Comparison of ENCODE assay signal across 8 mouse cellular contexts in the genomic region with DNA sequence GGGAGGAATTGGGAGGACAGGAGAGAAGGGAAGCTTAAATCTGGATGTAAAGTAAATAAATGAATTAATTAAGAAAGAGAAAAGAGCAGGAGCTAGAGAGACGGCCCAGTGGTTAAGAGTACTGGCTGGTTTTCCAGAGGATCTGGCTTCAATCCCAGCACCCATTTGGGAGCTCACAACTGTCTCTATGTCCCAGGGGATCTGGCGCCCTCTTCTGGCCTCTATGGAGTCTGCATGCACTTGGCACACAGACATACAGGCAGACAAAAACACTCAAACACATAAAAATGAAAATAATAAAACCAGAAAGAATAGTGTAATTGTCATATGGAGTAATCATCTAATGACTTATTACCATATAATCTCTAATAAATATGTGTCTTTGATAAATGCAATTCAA. TPM values are rescaled to one million over a fixed set of nuclear protein-coding genes. Genes with fewer than 3 reads are reported as not detected.
DNase-seq lines count a peak whose midpoint lies in the region; ATAC-seq lines count a peak whose summit lies in the region.

No protein-coding gene starts in this region.

- DNase-seq in adrenal gland, adult 18-20 months (ENCODE audit: low spot score in 2 of 2): peak; percentile 15 to 30
- DNase-seq in adrenal gland, postnatal 4 days (ENCODE audit: low spot score in 2 of 2): no peak
- DNase-seq in layer of hippocampus, postnatal 10 days (ENCODE audit: low spot score in 2 of 2): peak; percentile 30 to 47
- DNase-seq in layer of hippocampus, adult 9-11 months: no peak
- peak; percentile 39 to 49 for DNase-seq in adrenal gland, postnatal 36 days
- no peak for DNase-seq in cerebellum, adult 18-20 months

- peak; percentile 74 for ATAC-seq in megakaryocyte, adult 5-6 weeks (ENCODE audit: poor library complexity, severe bottlenecking)
- ATAC-seq in erythroid progenitor cell, adult 5-6 weeks (replicated peaks; ENCODE audit: low FRiP score, poor library complexity, severe bottlenecking): no peak

RNA-seq across cellular contexts. Expression of a gene that starts 12.0 kb away (rescaled TPM):
- 10 to 100 TPM in 1 of 2 experiments, 1 to 10 TPM in 1; 5.8 to 10.6 TPM for total RNA-seq in adrenal gland, adult 18-20 months (2021)
- 10 to 100 TPM; 11.1 to 14.8 TPM for total RNA-seq in adrenal gland, postnatal 4 days (2021)
- total RNA-seq in layer of hippocampus, postnatal 10 days (2021): 10 to 100 TPM; 16.0 to 18.3 TPM
- 1 to 10 TPM; 5.1 to 7.4 TPM for total RNA-seq in adrenal gland, postnatal 36 days (2021)
- 0.27 and 0.84 TPM in 2 replicates for total RNA-seq in megakaryocyte, adult 5-6 weeks (2015)
- not detected in 2 replicates for total RNA-seq in megakaryocyte, adult 5-6 weeks (2017)
- total RNA-seq in erythroid progenitor cell, adult 5-6 weeks (2015; ENCODE audit: low replicate concordance): not detected in 2 replicates
- total RNA-seq in erythroid progenitor cell, adult 5-6 weeks (2017; ENCODE audit: low replicate concordance): not detected in 2 replicates

RNA-seq across cellular contexts. Expression of a gene that starts 38.2 kb away (rescaled TPM):
- total RNA-seq in adrenal gland, adult 18-20 months (2021): under 1 TPM in 1 of 2 experiments, not detected in 1; 0.43 TPM
- total RNA-seq in adrenal gland, postnatal 4 days (2021): not detected
- 1 to 10 TPM in 1 of 2 experiments, under 1 TPM in 1; 0.78 to 1.0 TPM for total RNA-seq in layer of hippocampus, postnatal 10 days (2021)
- total RNA-seq in adrenal gland, postnatal 36 days (2021): under 1 TPM in 1 of 2 experiments, not detected in 1; 0.26 TPM
- total RNA-seq in megakaryocyte, adult 5-6 weeks (2015): not detected in 2 replicates
- total RNA-seq in megakaryocyte, adult 5-6 weeks (2017): not detected in 2 replicates
- not detected in 2 replicates for total RNA-seq in erythroid progenitor cell, adult 5-6 weeks (2015; ENCODE audit: low replicate concordance)
- not detected in 2 replicates for total RNA-seq in erythroid progenitor cell, adult 5-6 weeks (2017; ENCODE audit: low replicate concordance)

Comparison
In these comparisons a context has a peak if more than half of its experiments do, and no peak if none do; other contexts are left out.
1. DNase-seq: peak in adrenal gland, adult 18-20 months (2 of 2), layer of hippocampus, postnatal 10 days (2 of 2) and adrenal gland, postnatal 36 days (2 of 2); none in adrenal gland, postnatal 4 days (0 of 2), layer of hippocampus, adult 9-11 months (single experiment) and cerebellum, adult 18-20 months (0 of 2).